Comparison of ENCODE assay signal across 18 mouse cellular contexts in genomic region chr11:26526861-26527260, GRCm38 (mm10).
DNase-seq lines count a peak whose midpoint lies in the region; ATAC-seq and TF ChIP-seq lines count a peak whose summit lies in the region.
"Had no signal": no experiment of that assay in that cellular context is flagged by ENCODE, and none has a peak within 500 bp of the region (broad histone marks: within the 10 kb centered on the region; RNA-seq: fewer than 3 reads in every experiment).

No protein-coding gene starts in this region.

- TF ChIP-seq EP300 in CH12.LX (IDR thresholded peaks at IDR 0.05; ENCODE audit: low read length) = no peak
- TF ChIP-seq EP300 in liver, embryonic 14.5 days (IDR thresholded peaks at IDR 0.05; ENCODE audit: low read depth) = no peak

- H3K4me2 ChIP-seq in CH12.LX (ENCODE audit: insufficient read depth, low read depth, poor library complexity, severe bottlenecking) = no peak overlapping the region
- no peak overlapping the region for H3K4me2 ChIP-seq in liver, embryonic 14.5 days (ENCODE audit: low read depth)
- H3K4me2 ChIP-seq: limb, embryonic 12.5 days had no signal

- in situ Hi-C loops in CH12.LX (cut with MboI; ENCODE audit: low pct_ligation_motif_present, low pct_unique_long_range_greater_than_20kb, low sequenced_read_pairs) = no loop called here

- peak; percentile 30; the same call in 1 of the 2 replicates for TF ChIP-seq CTCF in layer of hippocampus, adult 2 months (conservative IDR thresholded peaks at IDR 0.05)
- peak in 1 of 2 experiments; percentile 18; a peak in 2 of 4 replicates for TF ChIP-seq CTCF in CH12.LX (conservative IDR thresholded peaks at IDR 0.05 in 1 of 2, IDR thresholded peaks at IDR 0.05 in 1 of 2; ENCODE audit: low read depth in 2 of 2, low read length in 2 of 2)
- TF ChIP-seq CTCF in liver, embryonic 14.5 days (IDR thresholded peaks at IDR 0.05; ENCODE audit: low read depth) = peak; percentile 51; the same call in 1 of the 2 replicates

- dilution Hi-C loops in CH12.LX (cut with MboI; ENCODE audit: extremely low pct_ligation_motif_present, extremely low pct_unique_long_range_greater_than_20kb, low sequenced_read_pairs) = no loop called here

- no peak overlapping the region for H3K9ac ChIP-seq in CH12.LX (ENCODE audit: insufficient read depth, low read depth)
- no peak overlapping the region for H3K9ac ChIP-seq in liver, embryonic 14.5 days (replicated peaks)
- H3K9ac ChIP-seq: limb, embryonic 12.5 days had no signal

- no peak overlapping the region for H3K27ac ChIP-seq in layer of hippocampus, adult 2 months
- no peak overlapping the region for H3K27ac ChIP-seq in CH12.LX (ENCODE audit: insufficient read depth, low read depth)
- no peak overlapping the region for H3K27ac ChIP-seq in liver, embryonic 14.5 days
- H3K27ac ChIP-seq: embryonic facial prominence, embryonic 10.5 days; limb, embryonic 12.5 days; midbrain, embryonic 10.5 days had no signal

- H3K36me3 ChIP-seq in CH12.LX (replicated peaks in 1 of 2; ENCODE audit: control insufficient read depth in 1 of 2, insufficient read depth in 1 of 2, low read length in 1 of 2) = peaks cover 11 to 54% of the 10 kb centered on the region in 2 experiments
- H3K36me3 ChIP-seq in liver, embryonic 14.5 days (replicated peaks; ENCODE audit: control insufficient read depth, insufficient read depth, low read depth) = no peaks in the 10 kb centered on the region; the same call in 1 of the 2 replicates
- H3K36me3 ChIP-seq: limb, embryonic 12.5 days had no signal

- no peak for TF ChIP-seq POLR2A in CH12.LX (IDR thresholded peaks at IDR 0.05; ENCODE audit: low read depth, low read length)

- H3K79me2 ChIP-seq in CH12.LX (replicated peaks; ENCODE audit: control insufficient read depth, extremely low read depth, insufficient read depth, poor library complexity, severe bottlenecking) = no peaks in the 10 kb centered on the region

- WGBS in liver, embryonic 14.5 days (ENCODE audit: insufficient replicate concordance) = 84% methylated on average over 2 of the region's 2 CpGs

- TF ChIP-seq RAD21 in CH12.LX (IDR thresholded peaks at IDR 0.05; ENCODE audit: low read depth, low read length) = no peak; the same call in 1 of the 2 replicates

- peaks cover 7% of the 10 kb centered on the region for H3K9me3 ChIP-seq in CH12.LX (replicated peaks; ENCODE audit: low read length)
- no peaks in the 10 kb centered on the region for H3K9me3 ChIP-seq in liver, embryonic 14.5 days (ENCODE audit: control insufficient read depth, low read length)
- H3K9me3 ChIP-seq: embryonic facial prominence, embryonic 10.5 days; limb, embryonic 12.5 days; midbrain, embryonic 10.5 days had no signal

- peak; percentile 5 for DNase-seq in CD4-positive, CD25-positive, alpha-beta regulatory T cell, adult 2 months (ENCODE audit: low read depth, low spot score)
- no peak for DNase-seq in layer of hippocampus, adult 2 months (ENCODE audit: low spot score in 2 of 2)
- no peak for DNase-seq in layer of hippocampus, postnatal 14 days (ENCODE audit: low spot score in 2 of 2)
- no peak for DNase-seq in CH12.LX (ENCODE audit: extremely low read depth)
- DNase-seq in liver, embryonic 14.5 days (ENCODE audit: low read depth in 3 of 3, low spot score in 3 of 3) = no peak
- DNase-seq in right cerebral cortex, postnatal 14 days = no peak
- no peak for DNase-seq in ovary, postnatal 36 days (ENCODE audit: low spot score)
- DNase-seq: adrenal gland, adult 8-10 months; cerebellum, adult 9-10 months; heart, adult 18-20 months; heart, postnatal 14 days; right cerebral cortex, postnatal 25 days had no signal

- no peak for ATAC-seq in CD4-positive, CD25-positive, alpha-beta regulatory T cell, adult 4 months
- ATAC-seq in liver, embryonic 14.5 days (ENCODE audit: insufficient read depth) = no peak
- ATAC-seq: lung, postnatal 0 days had no signal

- H3K27me3 ChIP-seq in CH12.LX (replicated peaks) = no peaks in the 10 kb centered on the region
- no peaks in the 10 kb centered on the region for H3K27me3 ChIP-seq in liver, embryonic 14.5 days (ENCODE audit: control insufficient read depth, insufficient read depth, low read length)
- H3K27me3 ChIP-seq: limb, embryonic 12.5 days had no signal

- no peak overlapping the region for H3K4me3 ChIP-seq in layer of hippocampus, adult 2 months
- no peak overlapping the region for H3K4me3 ChIP-seq in CH12.LX (replicated peaks in 1 of 3; ENCODE audit: low read depth in 2 of 3, low read length in 2 of 3, poor library complexity in 1 of 3)
- H3K4me3 ChIP-seq in liver, embryonic 14.5 days (ENCODE audit: insufficient read depth in 1 of 2, low read depth in 2 of 2, low read length in 2 of 2) = no peak overlapping the region
- H3K4me3 ChIP-seq: embryonic facial prominence, embryonic 10.5 days; limb, embryonic 12.5 days; midbrain, embryonic 10.5 days; myocyte had no signal

- H3K4me1 ChIP-seq in CH12.LX (ENCODE audit: control insufficient read depth in 1 of 2, insufficient read depth in 2 of 2) = no peaks in the 10 kb centered on the region
- no peaks in the 10 kb centered on the region for H3K4me1 ChIP-seq in liver, embryonic 14.5 days (replicated peaks; ENCODE audit: control insufficient read depth in 2 of 2, insufficient read depth in 2 of 2, low read length in 1 of 2)
- H3K4me1 ChIP-seq: embryonic facial prominence, embryonic 10.5 days; limb, embryonic 12.5 days; midbrain, embryonic 10.5 days had no signal

TF ChIP-seq in CH12.LX, 34 proteins besides CTCF, POLR2A, EP300 and RAD21:
- TF ChIP-seq E2F4 (IDR thresholded peaks at IDR 0.05; ENCODE audit: insufficient replicate concordance, low read depth, low read length) = no peak
- TF ChIP-seq SMC3 (IDR thresholded peaks at IDR 0.05; ENCODE audit: low read depth, low read length) = peak; percentile 9; the same call in 1 of the 2 replicates
- TF ChIP-seq BHLHE40 (IDR thresholded peaks at IDR 0.05; ENCODE audit: low read depth, low read length) = no peak
